Mouse (Mus musculus): ENCODE results near the gene Copa.

GRCm38 (mm10) chr1:172058874-172059273 lies 23.5 kb upstream of the Copa start:
- TF ChIP-seq CTCF (conservative IDR thresholded peaks at IDR 0.05; ENCODE audit: low read length) = no peak
- no peak for TF ChIP-seq NANOG (IDR thresholded peaks at IDR 0.05; ENCODE audit: borderline replicate concordance, low read length)
- no peak for TF ChIP-seq POU5F1 (IDR thresholded peaks at IDR 0.05; ENCODE audit: borderline replicate concordance, low read length)

Data from E14TG2a.4 (cell line).